Mouse (Mus musculus) heart, adult 2 months (tissue): ENCODE measurements at regions not wholly inside any gene's neighbourhood (a gene's known extent, or its start where the extent isn't known, plus 50 kb on each side); places are given as distances from the start of the nearest gene placed in this dataset.

Experiments
- CTCF ChIP-seq: fragments of 200-600 bp; IDR thresholded peaks from 2 replicates; pipeline ENCODE4 v1.8.1; 2022; ENCODE audit warnings: antibody characterized with exemption, mild to moderate bottlenecking, moderate library complexity
- EP300 ChIP-seq: fragments of 200-500 bp; IDR thresholded peaks from 2 replicates; pipeline ENCODE4 v1.6.1; 2011; ENCODE audit warnings: low read depth, low read length, control low read depth; ENCODE audit not compliant: insufficient read depth
- POLR2A ChIP-seq: fragments of 200-500 bp; IDR thresholded peaks from 2 replicates; pipeline ENCODE4 v1.6.1; 2011; ENCODE audit warnings: mild to moderate bottlenecking, low read depth, low read length, control low read depth; ENCODE audit not compliant: insufficient read depth

- no peak for TF ChIP-seq CTCF
- TF ChIP-seq POLR2A = no peak
- no peak for TF ChIP-seq EP300
Measured at GRCm38 (mm10) chr2:78172819-78173218, 226.6 kb upstream of the Cwc22 start.
